Mouse (Mus musculus) G1E (cell line): Measurements from ENCODE around the gene Acot3. TPM values are rescaled to one million over a fixed set of nuclear protein-coding genes. Genes with fewer than 3 reads are reported as not detected.
"Not testable (repeated sequence)": the region's sequence is repeated elsewhere in the genome, so short reads cannot be mapped to it uniquely, and the experiment has no call there.

ENCODE experiments used
- ATAC-seq: 2 replicates; pipeline ENCODE4 v1.8.0; 2016; ENCODE audit warnings: mild to moderate bottlenecking; ENCODE audit not compliant: insufficient number of reproducible peaks, poor library complexity, low FRiP score, severe bottlenecking; ENCODE audit errors: extremely low read depth
- DNase-seq: peaks from one replicate; pipeline ENCODE4 v3.0.0; 2012; ENCODE audit warnings: low spot score
- H3K27me3 ChIP-seq: 2 replicates; pipeline ENCODE4 v1.6.1; 2012; ENCODE audit warnings: mild to moderate bottlenecking, low read length, inconsistent platforms; ENCODE audit not compliant: insufficient read depth
- H3K36me3 ChIP-seq: replicated peaks from 2 replicates; pipeline ENCODE3; 2012; ENCODE audit warnings: mild to moderate bottlenecking, inconsistent platforms
- H3K4me1 ChIP-seq: 2 replicates; pipeline ENCODE4 v1.6.1; 2012; ENCODE audit warnings: low read depth, low read length, inconsistent platforms, mixed read lengths; ENCODE audit not compliant: insufficient read depth
- H3K4me3 ChIP-seq: 2 replicates; pipeline ENCODE4 v1.5.1; 2012; ENCODE audit warnings: low read depth, mild to moderate bottlenecking, inconsistent platforms, low read length, moderate library complexity, mixed read lengths
- H3K9me3 ChIP-seq: replicated peaks from 2 replicates; pipeline ENCODE4 v1.6.1; 2012; ENCODE audit warnings: inconsistent platforms
- CTCF ChIP-seq: IDR thresholded peaks from 2 replicates; pipeline ENCODE4 v1.5.1; 2012; ENCODE audit warnings: low read depth, low read length, inconsistent platforms, mixed read lengths
- GATA1 ChIP-seq: IDR thresholded peaks from 2 replicates; pipeline ENCODE4 v1.6.1; 2012; ENCODE audit warnings: borderline replicate concordance, low read length, inconsistent platforms, mixed read lengths
- GATA2 ChIP-seq: IDR thresholded peaks from 2 replicates; pipeline ENCODE4 v1.6.1; 2012; ENCODE audit warnings: low read depth, low read length, inconsistent platforms, borderline replicate concordance
- POLR2AphosphoS5 ChIP-seq: IDR thresholded peaks from 2 replicates; pipeline ENCODE4 v1.6.1; 2012; ENCODE audit warnings: low read depth, low read length, inconsistent platforms; ENCODE audit not compliant: insufficient replicate concordance
- TAL1 ChIP-seq: conservative IDR thresholded peaks from 2 replicates; pipeline ENCODE4 v1.6.1; 2012; ENCODE audit warnings: low read depth, low read length, inconsistent platforms, mixed read lengths
- polyA plus RNA-seq: library from polyadenylated mRNA; stranded (reverse); fragments of >175 nt; gene quantifications from 2 replicates; pipeline ENCODE4 v1.2.3, GENCODE M21; 2012
- total RNA-seq, 2 experiments: library from RNA; stranded (forward) in 1 of 2; stranded (reverse) in 1 of 2; fragments of 200-1000 nt in 1 of 2; fragments of >200 nt in 1 of 2; fragmentation: Nextera tagmentation in 1 of 2; gene quantifications; 2 replicates each; pipeline ENCODE4 v1.2.3; 2014 to 2017

The Acot3 gene
- total and polyA plus RNA-seq, 3 experiments: 0.03 TPM; not detected in 2

DNA sequence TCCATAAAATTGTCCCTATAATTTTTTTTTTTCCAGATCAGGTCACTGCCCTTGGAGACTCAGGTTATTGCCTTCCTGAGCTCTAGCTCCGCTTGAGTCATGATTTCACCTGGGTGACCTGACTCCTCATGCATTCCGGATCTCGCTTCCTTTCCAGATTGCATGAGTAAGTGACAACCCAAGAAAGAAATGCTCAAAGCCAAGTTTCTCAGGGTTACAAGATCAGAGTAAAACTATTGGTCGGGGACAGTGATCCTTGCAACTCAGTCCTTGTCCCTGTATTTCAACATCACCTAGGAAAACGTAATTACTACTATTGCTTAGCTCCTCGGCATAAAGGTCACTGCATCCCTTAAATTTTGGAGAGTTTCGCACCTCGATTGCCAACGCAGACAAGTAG is 17.0 kb downstream of the Acot3 start, which contains the start of gene Acot5:
Acot5 (plus strand) TSS at position 340 of the 400 bp plus-strand sequence.
- ATAC-seq (no peak), DNase-seq (no peak)
- no peak within 1 kb of the TSS for H3K4me3 ChIP-seq
- TF ChIP-seq GATA2 (no peak), GATA1 (no peak)
- H3K9me3 ChIP-seq: no peaks in the 10 kb centered on the region
- peaks cover 33% of the 10 kb centered on the region for H3K27me3 ChIP-seq
- H3K36me3 ChIP-seq: no peaks in the 10 kb centered on the region
- no peaks in the 10 kb centered on the region for H3K4me1 ChIP-seq

DNA sequence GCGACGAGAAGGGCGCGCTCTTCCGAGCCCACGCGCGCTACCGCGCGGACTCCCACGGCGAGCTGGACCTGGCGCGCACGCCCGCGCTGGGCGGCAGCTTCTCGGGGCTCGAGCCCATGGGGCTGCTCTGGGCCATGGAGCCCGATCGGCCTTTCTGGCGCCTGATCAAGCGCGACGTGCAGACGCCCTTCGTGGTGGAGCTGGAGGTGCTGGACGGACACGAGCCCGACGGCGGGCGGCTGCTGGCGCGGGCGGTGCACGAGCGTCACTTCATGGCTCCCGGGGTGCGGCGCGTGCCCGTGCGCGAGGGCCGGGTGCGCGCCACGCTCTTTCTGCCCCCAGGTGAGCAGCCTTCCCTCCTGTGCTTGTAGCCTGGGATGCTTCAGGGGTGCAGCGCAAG is 17.6 kb downstream of the Acot3 start:
- not testable (repeated sequence) for H3K36me3 ChIP-seq, H3K4me3 ChIP-seq, H3K4me1 ChIP-seq, ATAC-seq, H3K9me3 ChIP-seq, DNase-seq
- peaks cover 32% of the 10 kb centered on the region for H3K27me3 ChIP-seq

DNA sequence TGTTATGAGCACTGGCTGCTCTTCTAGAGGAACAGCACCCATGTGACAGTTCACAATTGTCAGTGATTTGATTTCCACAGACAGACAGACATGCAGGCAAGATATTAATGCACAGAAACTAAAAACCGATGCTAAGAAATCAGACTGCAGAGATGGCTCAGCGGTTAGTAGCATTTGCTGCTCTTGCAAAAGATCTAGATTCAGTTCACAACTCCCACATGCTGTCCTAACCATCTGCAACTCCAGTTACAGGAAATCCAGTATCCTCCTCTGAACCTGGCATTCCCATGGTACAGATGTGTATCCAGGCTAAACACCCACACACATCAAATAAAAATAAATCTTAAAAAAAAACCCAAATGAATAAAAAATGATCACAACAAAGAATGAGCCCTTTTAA is 19.8 kb downstream of the Acot3 start:
- Histone ChIP-seq H3K4me3 (no peak overlapping the region), H3K9me3 (no peaks in the 10 kb centered on the region), H3K27me3 (peaks cover 35% of the 10 kb centered on the region), H3K36me3 (no peaks in the 10 kb centered on the region), H3K4me1 (no peaks in the 10 kb centered on the region)
- no peak for TF ChIP-seq CTCF
- TF ChIP-seq TAL1: no peak
- TF ChIP-seq GATA1: no peak
- TF ChIP-seq POLR2AphosphoS5: no peak
- no peak for TF ChIP-seq GATA2
- no peak for DNase-seq
- ATAC-seq: no peak

DNA sequence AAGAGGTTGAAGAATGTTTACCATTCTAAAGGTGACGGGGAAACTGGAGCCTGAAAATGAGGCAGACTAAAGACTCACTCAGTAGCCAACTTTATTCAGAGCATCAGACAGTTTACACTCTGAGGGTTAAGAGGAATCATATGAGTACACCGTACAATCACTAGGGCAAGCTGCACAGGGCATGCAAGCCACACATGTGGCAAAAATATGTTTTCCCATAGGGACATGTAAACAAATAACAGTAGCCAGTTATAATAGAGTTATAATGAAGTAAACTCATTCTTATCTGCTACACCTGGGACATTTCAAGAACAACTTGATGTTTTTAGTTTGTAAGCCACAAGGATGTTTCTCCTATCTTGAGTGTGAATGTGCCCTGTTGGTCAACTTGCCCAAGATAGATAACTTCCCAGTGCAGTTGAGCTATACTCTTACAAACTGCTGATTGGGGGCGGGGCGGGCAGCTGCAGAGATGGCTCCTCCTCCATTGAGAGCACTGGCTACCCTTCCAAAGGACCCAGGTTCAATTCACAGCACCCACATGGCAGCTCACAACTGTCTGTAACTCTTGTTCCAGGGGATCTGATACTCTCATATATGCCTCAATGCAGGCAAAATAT is 25.5 kb downstream of the Acot3 start:
- H3K4me3 ChIP-seq: no peak overlapping the region
- TF ChIP-seq TAL1: no peak
- TF ChIP-seq CTCF: no peak
- TF ChIP-seq GATA1: no peak
- no peak for TF ChIP-seq GATA2
- TF ChIP-seq POLR2AphosphoS5: no peak
- peaks cover 21% of the 10 kb centered on the region for H3K27me3 ChIP-seq
- H3K9me3 ChIP-seq: no peaks in the 10 kb centered on the region
- DNase-seq: no peak
- ATAC-seq: no peak
- H3K36me3 ChIP-seq: no peaks in the 10 kb centered on the region
- H3K4me1 ChIP-seq: peaks cover 4% of the 10 kb centered on the region; the same call in 1 of the 2 replicates

DNA sequence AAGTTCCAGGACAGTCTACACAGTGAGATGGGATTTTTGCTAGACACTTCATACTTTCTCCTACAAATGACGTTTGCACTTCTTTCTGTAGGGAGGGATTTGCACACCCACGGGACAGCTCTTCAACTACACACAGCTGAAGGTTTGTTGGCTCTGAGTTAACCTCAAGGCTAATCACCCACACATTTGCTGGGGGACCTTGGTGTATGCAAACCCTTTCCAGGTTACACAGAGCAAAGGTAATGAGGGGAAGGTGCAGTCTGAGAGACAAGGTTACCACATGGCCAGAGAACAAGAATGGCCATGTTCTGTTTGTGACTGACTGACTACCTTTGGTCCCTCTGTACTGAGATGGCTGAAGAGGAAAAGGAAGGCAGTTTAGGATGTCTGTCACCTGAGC is 31.9 kb downstream of the Acot3 start:
- no peak for DNase-seq
- TF ChIP-seq TAL1 (no peak), CTCF (no peak), POLR2AphosphoS5 (no peak), GATA1 (no peak), GATA2 (no peak)
- peaks cover 12% of the 10 kb centered on the region for H3K27me3 ChIP-seq
- H3K9me3 ChIP-seq: no peaks in the 10 kb centered on the region
- no peak for ATAC-seq
- H3K36me3 ChIP-seq: no peaks in the 10 kb centered on the region
- H3K4me1 ChIP-seq: peaks cover 4% of the 10 kb centered on the region; the same call in 1 of the 2 replicates
- no peak overlapping the region for H3K4me3 ChIP-seq

DNA sequence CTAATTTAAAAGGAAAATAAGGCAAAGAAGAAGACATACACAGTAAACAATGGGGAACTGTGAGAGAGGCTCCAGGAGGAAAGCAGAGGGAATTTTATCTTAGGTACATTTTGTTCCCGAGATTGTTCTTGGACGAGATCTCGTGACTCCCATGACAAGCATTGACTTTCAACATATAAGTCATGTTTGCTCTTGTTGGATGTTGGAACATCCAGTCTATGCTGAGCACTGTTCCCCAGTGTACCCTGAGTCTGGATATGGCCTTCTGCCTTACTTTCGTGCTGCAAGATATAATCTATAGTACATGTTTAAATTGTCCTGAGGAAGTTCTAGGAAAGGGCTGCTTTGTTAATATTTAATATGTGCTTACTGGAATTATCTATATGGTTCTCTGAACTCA is 32.6 kb downstream of the Acot3 start:
- no peaks in the 10 kb centered on the region for H3K36me3 ChIP-seq
- H3K27me3 ChIP-seq: peaks cover 12% of the 10 kb centered on the region
- no peak for DNase-seq
- H3K4me1 ChIP-seq: peaks cover 4% of the 10 kb centered on the region; the same call in 1 of the 2 replicates
- TF ChIP-seq CTCF: no peak
- TF ChIP-seq TAL1: no peak
- no peak for TF ChIP-seq GATA2
- no peak for TF ChIP-seq POLR2AphosphoS5
- TF ChIP-seq GATA1: no peak
- ATAC-seq: no peak
- no peaks in the 10 kb centered on the region for H3K9me3 ChIP-seq
- no peak overlapping the region for H3K4me3 ChIP-seq

DNA sequence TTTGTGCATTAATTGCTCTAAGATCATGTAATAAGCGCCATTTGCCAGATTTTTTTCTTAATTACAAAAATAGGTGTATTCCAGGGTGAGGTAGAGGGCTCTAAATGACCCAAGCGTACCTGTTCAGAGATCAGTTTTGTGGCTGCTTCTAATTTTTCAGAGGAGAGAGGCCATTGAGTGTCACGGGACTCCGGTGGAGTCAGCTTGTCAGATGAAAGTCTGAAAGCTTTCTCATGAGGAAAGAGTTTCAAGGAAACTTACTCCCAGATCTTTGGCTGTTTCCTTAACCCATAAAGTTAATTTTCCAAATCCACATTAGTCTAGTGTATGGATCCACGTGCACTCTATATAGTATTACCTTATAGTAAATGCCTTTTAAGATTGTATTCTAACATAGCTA is 42.7 kb downstream of the Acot3 start:
- H3K4me3 ChIP-seq, ATAC-seq, H3K36me3 ChIP-seq, H3K9me3 ChIP-seq, H3K4me1 ChIP-seq, DNase-seq: not testable (repeated sequence)
- H3K27me3 ChIP-seq: peaks cover 12% of the 10 kb centered on the region
